Mouse (Mus musculus) layer of hippocampus, postnatal 36 days (tissue): ENCODE measurements around the gene Pea15a. TPM values are rescaled to one million over a fixed set of nuclear protein-coding genes. Genes with fewer than 3 reads are reported as not detected.

ENCODE experiments used
- DNase-seq, 2 experiments: peaks; one replicate each; pipeline ENCODE4 v3.0.0; 2022
- total RNA-seq, 2 experiments: library from RNA; stranded (reverse); gene quantifications; 2 replicates each; pipeline ENCODE4 v1.2.3; 2021

The Pea15a gene
- total RNA-seq, 2 experiments from 2014 or later, result 418 to 426 TPM

- no peak for DNase-seq
Measured at GRCm38 (mm10) chr1:172179102-172179501, 27.5 kb downstream of the Pea15a start.

DNA sequence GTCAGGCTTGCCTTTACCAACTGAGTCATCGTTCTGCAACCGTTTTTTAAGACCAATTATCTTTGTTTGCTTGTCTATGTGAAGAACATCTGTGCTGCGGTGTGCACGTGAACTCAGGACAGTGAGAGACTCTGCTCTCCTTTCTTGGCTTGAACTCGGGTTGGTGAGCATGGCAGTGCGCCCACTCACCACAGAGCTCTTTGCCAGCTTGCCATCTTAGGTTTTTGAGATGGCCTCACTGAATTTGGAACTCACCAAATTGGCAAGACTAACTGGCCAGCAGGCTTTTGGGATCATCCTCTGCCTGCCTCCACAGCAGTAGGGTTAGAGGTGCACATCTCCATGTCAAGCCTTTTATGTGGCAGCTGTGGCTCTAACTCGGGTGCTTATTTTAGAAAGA, 28.8 kb downstream of the Pea15a start:
- DNase-seq, result no peak

GRCm38 (mm10) chr1:172173181-172173580, 33.4 kb downstream of the Pea15a start:
- DNase-seq, result no peak

DNA sequence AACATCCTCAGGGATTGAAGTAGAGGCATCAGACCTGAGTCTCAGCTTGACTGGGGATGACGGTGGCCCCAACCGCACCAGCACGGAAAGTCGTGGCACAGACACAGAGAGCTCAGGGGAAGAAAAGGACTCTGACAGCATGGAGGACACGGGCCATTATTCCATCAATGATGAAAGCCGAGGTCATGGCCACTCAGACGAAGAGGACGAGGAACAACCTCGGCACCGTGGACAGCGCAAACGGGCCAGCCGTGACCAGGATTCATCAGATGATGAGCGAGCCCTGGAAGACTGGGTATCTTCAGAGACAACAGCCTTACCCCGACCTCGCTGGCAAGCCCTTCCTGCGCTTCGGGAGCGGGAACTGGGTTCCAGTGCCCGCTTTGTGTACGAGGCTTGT, 34.2 kb downstream of the Pea15a start:
- no peak for DNase-seq

GRCm38 (mm10) chr1:172169809-172170208, 36.8 kb downstream of the Pea15a start:
- DNase-seq, result no peak

- DNase-seq, result no peak
Measured at GRCm38 (mm10) chr1:172167911-172168310, 38.7 kb downstream of the Pea15a start.

DNA sequence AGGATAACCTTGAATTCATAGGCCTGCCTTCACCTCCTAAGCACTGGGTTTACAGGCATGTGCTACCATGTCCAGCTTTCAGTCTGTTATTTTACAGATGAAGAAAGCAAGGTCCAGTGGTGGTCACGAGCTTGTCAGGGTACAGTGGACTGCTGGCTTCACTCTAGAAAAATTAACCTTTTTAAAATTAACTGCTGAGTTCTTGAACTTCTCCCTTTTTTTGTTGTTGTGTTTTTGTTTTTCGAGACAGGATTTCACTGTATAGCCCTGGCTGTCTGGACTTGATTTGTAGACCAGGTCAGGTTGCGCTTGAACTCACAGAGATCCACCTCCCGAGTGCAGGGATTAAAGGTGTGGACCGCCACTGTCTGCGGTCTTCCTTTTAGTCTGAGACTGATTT, 43.6 kb downstream of the Pea15a start:
- no peak for DNase-seq

DNA sequence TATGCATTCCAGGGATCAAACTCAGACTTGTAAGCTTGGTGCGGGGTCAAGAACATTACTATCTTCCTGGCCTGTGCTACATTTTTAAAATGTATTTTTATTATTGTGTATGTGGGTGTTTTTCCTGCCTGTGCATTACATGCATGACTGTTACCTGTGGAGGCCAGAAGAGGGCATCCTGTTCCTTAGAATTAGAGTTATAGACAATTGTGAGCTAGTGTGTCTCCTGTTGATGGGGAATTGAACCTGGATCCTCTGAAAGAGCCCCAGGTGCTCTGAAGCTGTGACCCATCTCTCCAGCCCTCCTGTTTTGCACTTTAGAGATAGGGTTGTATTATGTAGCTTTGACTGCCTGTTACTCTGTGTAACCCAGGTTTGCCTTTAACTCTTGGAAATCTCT, 44.6 kb downstream of the Pea15a start:
- no peak for DNase-seq

DNA sequence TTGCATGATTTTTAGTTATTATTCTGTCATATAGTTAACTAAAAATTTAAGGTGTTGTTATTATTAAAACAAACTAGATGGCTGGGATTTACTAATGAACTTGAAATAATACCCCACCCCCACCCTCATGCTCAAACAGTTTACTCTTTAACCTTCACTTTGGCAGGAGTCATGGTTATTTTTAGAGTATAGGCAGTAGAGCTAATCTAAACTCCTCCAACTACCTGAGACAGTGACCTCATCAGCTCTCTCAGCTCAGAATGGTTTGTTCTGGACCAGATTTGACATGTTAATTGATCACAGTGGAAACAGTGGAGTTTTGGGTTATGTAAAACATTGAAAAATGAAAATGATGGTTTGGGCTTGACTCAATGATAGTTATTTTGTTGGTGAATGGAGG, 46.1 kb downstream of the Pea15a start:
- no peak for DNase-seq

GRCm38 (mm10) chr1:172159970-172160369, 46.6 kb downstream of the Pea15a start:
- no peak for DNase-seq

DNA sequence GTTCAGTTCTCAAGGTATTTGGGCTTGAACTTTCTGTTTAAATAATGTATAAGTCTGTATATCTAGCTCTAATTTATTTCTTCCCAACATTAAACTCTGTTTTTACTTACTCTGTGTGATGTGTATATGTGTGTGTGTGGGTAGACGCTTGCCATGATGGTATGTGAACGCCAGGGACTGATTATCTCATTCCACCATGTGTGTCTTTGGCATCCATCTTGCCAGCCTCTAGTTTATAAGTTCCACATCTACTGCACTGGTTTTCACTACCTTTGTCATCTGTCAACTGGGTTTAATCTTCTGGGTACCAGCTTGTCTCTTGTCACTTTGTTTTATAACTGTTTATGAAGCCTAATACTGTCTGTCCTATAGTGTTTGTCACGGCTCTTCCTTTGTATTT, 51.1 kb downstream of the Pea15a start:
- DNase-seq, result no peak

DNA sequence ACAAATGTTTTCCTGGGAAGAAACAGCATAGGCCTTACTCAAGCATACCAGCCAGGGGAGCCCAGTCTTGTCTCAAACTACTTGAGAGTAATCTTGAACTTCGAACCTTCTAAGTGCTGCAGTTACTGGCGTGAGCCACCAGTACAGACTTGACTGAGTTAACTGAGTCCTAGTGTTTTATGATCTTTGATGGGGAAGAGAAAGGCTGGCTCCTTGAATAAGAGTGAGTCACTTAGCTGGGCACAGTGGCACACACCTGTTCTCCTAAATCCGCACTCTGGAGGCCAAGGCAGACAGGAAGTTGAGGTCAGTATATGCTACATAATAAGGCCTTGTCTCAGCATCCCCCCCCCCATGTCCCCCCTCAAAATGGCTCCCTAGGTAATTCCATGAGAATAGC, 52.1 kb downstream of the Pea15a start:
- no peak for DNase-seq

GRCm38 (mm10) chr1:172148955-172149815, 57.4 kb downstream of the Pea15a start:
- no peak for DNase-seq

GRCm38 (mm10) chr1:172148279-172148954, 58.2 kb downstream of the Pea15a start:
- peak; percentile 33 to 35 for DNase-seq

GRCm38 (mm10) chr1:172147835-172148278, 58.7 kb downstream of the Pea15a start, which contains the start of gene Dcaf8:
Gene Dcaf8, plus strand, starts transcription at chr1:172148084.
- DNase-seq, result peak; percentile 98

Other genes with a start within 250 kb of the Pea15a start
- 10 to 100 TPM; 14.8 to 16.0 TPM for gene Vangl2, start 178.4 kb downstream of the Pea15a start, total RNA-seq
- gene Nhlh1, start 149.2 kb downstream of the Pea15a start, total RNA-seq, result 1 to 10 TPM; 1.3 to 1.5 TPM
- gene Copa, start 124.3 kb downstream of the Pea15a start, total RNA-seq, result 100 to 1,000 TPM; 144 TPM
- gene Ncstn, start 124.0 kb downstream of the Pea15a start, total RNA-seq, result 10 to 100 TPM; 57.1 to 60.1 TPM
- 10 to 100 TPM; 89.2 to 95.3 TPM for gene Pex19, start 80.0 kb downstream of the Pea15a start, total RNA-seq
- 100 to 1,000 TPM; 103 to 105 TPM for gene Dcaf8, start 58.7 kb downstream of the Pea15a start, total RNA-seq
- under 1 TPM in 1 of 2 experiments, not detected in 1; 0.87 TPM for gene Casq1, start 13.1 kb upstream of the Pea15a start, total RNA-seq
- gene Atp1a4, start 51.6 kb upstream of the Pea15a start, total RNA-seq, result not detected
- 100 to 1,000 TPM; 256 to 272 TPM for gene Igsf8, start 54.8 kb upstream of the Pea15a start, total RNA-seq
- 100 to 1,000 TPM; 577 to 614 TPM for gene Atp1a2, start 91.3 kb upstream of the Pea15a start, total RNA-seq
- 10 to 100 TPM; 63.6 to 66.8 TPM for gene Kcnj9, start 122.5 kb upstream of the Pea15a start, total RNA-seq
- gene Kcnj10, start 134.4 kb upstream of the Pea15a start, total RNA-seq, result 10 to 100 TPM; 89.3 to 94.4 TPM
- gene Pigm, start 169.7 kb upstream of the Pea15a start, total RNA-seq, result 1 to 10 TPM; 9.1 TPM